Mouse (Mus musculus) bone marrow macrophage, adult 2 months (primary cell): ENCODE results near the gene Ube4b.

Experiments
- CTCF ChIP-seq: IDR thresholded peaks from 2 replicates; pipeline ENCODE4 v1.5.1; 2012; ENCODE audit warnings: low read depth, mild to moderate bottlenecking, low read length, moderate library complexity
- POLR2A ChIP-seq: IDR thresholded peaks from 2 replicates; pipeline ENCODE4 v1.6.1; 2012; ENCODE audit warnings: mild to moderate bottlenecking, low read depth, low read length, borderline replicate concordance

DNA sequence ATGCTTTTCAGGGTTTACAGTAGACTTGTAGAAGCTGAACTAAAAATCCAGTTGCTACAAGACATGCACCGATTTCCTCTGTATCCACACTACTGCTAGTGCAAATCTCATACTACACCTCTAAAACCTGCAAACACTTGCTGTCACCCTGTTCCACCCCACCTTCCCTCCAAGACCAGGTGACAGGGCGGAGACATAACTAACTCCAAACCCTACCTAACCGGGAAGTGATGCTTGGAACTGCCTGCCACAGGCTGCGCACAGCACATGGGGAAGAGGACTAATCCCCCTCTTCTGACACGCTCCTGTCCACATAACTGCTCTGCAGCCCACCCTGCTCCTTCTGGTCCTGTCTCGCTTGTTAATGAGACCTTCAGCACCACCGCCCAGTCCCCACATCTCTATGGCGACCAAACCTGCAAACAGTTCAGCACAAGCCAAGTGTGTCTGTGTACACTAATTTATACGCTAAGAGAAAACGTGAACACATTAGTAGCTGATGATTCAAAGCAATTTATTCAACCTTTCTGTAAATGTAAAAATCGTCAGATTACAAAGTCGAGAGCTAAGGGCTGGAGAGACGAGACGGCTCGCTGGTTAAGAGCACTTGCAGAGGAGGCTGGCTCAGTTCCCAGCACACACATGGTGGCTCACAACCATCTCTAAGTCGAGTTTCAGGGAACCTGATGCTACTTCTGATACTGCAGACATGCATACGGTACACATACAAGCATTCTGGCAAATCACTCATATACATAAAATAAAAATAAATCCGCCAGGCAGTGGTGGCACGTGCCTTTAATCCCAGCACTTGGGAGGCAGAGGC is 21.7 kb downstream of the Ube4b start:
- no peak for TF ChIP-seq POLR2A
- no peak for TF ChIP-seq CTCF
